Mouse (Mus musculus): ENCODE measurements around the gene Cdc37. TPM values are rescaled to one million over a fixed set of nuclear protein-coding genes. Genes with fewer than 3 reads are reported as not detected.
A peak's percentile ranks its signal among the peaks of the same experiment; 100 is the strongest.

Gene Cdc37
- polyA plus RNA-seq, 1 experiment from 2014 or later = 300 TPM

DNA sequence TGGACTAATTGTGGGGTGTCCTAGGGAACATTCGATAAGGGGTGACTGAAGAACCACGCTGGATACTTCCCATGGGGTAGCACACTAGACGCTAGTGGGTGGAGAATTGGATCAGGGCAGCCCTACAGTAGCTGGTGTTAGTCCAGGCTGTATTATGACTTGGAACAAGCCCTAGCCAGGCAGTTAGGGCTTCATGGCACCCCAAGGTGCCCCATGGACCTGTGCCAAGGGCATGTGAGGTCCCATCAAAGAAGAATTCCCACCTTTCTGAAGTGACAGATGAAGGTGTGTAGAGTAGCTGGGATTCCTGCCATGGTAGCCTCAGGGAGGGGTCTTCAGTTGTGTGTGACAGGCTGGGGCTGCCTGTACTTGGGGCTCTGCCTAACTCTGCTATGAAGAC lies 16.7 kb upstream of the Cdc37 start:
- Histone ChIP-seq H3K27ac (replicated peaks) (no peak overlapping the region), H3K27me3 (peaks cover 52% of the 10 kb centered on the region), H3K4me2 (replicated peaks) (peak overlapping the region; percentile 99), H3K36me3 (no peaks in the 10 kb centered on the region), H3K9ac (no peak overlapping the region), H3K4me1 (peaks cover 54% of the 10 kb centered on the region), H3K4me3 (replicated peaks) (peak overlapping the region; percentile 57), H3K9me3 (replicated peaks) (no peaks in the 10 kb centered on the region)
- ATAC-seq (ENCODE audit: insufficient number of reproducible peaks, low FRiP score, low TSS enrichment, low read depth) = no peak
- 18% methylated on average over 3 of the region's 3 CpGs for WGBS

DNA sequence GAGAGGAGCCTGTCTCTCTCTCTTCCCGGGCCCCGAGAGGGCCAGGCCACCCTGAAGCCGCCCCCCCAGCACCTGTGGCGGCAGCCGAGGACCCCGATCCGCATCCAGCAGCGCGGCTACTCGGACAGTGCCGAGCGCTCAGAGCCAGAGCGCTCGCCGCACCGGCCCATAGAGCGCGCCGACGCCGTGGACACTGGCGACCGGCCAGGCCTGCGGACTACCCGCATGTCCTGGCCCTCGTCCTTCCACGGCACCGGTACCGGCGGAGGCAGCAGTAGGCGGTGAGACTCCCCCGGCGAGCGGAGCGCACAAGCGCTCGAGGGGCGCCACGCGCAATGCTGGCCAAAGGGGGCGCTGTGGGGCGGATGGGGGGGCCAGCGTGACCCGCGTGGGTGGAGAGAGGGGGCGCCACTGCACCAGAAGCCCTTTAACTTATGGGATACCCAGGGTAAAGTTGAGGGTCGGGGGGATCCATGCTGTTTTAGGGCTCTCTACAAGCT lies 16.2 kb upstream of the Cdc37 start:
- Histone ChIP-seq H3K4me2 (replicated peaks) (peak overlapping the region; percentile 99), H3K4me3 (replicated peaks) (peak overlapping the region; percentile 57), H3K4me1 (peaks cover 55% of the 10 kb centered on the region), H3K27ac (replicated peaks) (no peak overlapping the region), H3K9me3 (replicated peaks) (no peaks in the 10 kb centered on the region), H3K9ac (peak overlapping the region; percentile 28), H3K27me3 (peaks cover 52% of the 10 kb centered on the region), H3K36me3 (no peaks in the 10 kb centered on the region)
- no peak for ATAC-seq (ENCODE audit: insufficient number of reproducible peaks, low FRiP score, low TSS enrichment, low read depth)
- whole genome bisulfite sequencing = 1% methylated on average over 47 of the region's 47 CpGs

DNA sequence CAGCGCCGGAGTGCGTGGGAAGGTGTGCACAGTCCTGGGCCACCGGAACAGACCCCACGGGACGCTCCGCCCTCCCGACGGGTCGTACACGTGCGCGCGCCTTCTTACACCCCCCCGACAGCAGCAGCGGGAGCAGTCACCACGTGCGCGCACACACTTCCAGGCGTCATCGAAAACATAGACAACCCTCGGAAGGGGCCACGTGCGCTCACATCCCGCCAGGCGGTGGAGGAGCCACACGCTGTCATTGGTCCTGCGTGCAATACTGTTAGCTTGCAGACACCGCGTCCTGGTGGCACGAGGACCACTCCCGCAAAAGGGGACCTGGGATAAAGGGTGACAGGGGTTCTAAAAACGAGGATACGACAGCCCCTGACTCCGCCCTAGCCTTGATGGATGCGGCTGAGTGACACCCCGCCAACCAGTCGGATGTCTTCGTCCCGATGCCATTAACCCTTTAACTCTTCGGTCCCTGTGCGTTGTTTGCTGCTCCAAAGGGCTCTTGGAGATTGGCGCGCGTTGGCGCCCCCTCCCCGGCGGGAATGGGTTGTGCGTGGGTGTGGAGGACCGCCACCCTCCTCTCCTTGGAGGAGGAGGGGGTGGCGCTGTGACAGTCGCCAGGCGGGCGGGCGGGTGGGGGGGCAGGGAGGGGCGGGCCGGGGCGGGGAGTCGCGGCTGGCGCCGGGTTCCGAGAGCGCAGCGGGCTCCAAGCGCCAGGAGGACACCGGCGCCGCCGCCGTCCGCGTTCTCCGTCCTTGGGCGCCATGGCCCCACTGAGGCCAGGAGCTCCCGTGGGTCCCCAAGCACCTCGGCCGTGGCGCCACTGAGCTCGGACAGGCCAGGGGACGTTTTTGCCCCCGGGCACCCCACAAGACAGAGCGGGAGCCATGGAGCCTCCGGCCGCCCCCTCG lies 15.5 kb upstream of the Cdc37 start, which contains the start of gene Pde4a:
Gene Pde4a (plus strand): TSS at position 674 of the 911 bp plus-strand sequence.
- peaks cover 55% of the 10 kb centered on the region for H3K4me1 ChIP-seq
- WGBS = 1% methylated on average over 67 of the region's 86 CpGs

DNA sequence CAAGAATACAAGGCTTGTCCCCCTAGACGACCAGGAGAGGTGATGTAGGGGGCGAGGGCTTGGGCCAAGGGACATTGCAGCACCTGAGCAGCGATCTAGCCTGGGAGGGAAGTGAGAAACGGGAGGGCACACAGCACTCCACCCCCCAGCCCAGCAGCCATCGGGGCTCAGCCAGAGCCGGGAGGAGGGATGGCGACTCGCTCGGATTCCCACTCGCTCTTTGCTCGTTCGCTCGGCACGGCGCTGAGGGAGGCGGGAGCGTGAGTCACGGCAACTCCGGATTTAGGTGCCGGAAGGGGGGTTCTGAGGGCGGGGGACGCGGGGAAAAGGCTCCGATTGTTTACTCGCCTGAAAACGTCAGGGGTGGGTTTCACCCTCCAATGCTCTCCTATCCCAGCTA lies 14.3 kb upstream of the Cdc37 start:
- Histone ChIP-seq H3K27me3 (peaks cover 52% of the 10 kb centered on the region), H3K9me3 (replicated peaks) (no peaks in the 10 kb centered on the region), H3K36me3 (no peaks in the 10 kb centered on the region), H3K27ac (replicated peaks) (no peak overlapping the region), H3K4me2 (replicated peaks) (peak overlapping the region; percentile 99), H3K4me3 (replicated peaks) (peak overlapping the region; percentile 57), H3K9ac (no peak overlapping the region), H3K4me1 (peaks cover 55% of the 10 kb centered on the region)
- under 1% methylated on average over 26 of the region's 26 CpGs for WGBS
- ATAC-seq (ENCODE audit: insufficient number of reproducible peaks, low FRiP score, low TSS enrichment, low read depth) = no peak

More for the DNA sequence above, 15.5 kb upstream of the Cdc37 start, which contains the start of gene Pde4a:
- peak; percentile 5; the same call in 1 of the 2 replicates for ATAC-seq (ENCODE audit: insufficient number of reproducible peaks, low FRiP score, low TSS enrichment, low read depth)
- H3K4me2 ChIP-seq (replicated peaks) = peak within 1 kb of the TSS; percentile 99
- H3K9me3 ChIP-seq (replicated peaks) = no peaks in the 10 kb centered on the region
- H3K36me3 ChIP-seq = no peaks in the 10 kb centered on the region
- peak within 1 kb of the TSS; percentile 28 for H3K9ac ChIP-seq
- no peak within 1 kb of the TSS for H3K27ac ChIP-seq (replicated peaks)
- peak within 1 kb of the TSS; percentile 57 for H3K4me3 ChIP-seq (replicated peaks)
- H3K27me3 ChIP-seq = peaks cover 52% of the 10 kb centered on the region

DNA sequence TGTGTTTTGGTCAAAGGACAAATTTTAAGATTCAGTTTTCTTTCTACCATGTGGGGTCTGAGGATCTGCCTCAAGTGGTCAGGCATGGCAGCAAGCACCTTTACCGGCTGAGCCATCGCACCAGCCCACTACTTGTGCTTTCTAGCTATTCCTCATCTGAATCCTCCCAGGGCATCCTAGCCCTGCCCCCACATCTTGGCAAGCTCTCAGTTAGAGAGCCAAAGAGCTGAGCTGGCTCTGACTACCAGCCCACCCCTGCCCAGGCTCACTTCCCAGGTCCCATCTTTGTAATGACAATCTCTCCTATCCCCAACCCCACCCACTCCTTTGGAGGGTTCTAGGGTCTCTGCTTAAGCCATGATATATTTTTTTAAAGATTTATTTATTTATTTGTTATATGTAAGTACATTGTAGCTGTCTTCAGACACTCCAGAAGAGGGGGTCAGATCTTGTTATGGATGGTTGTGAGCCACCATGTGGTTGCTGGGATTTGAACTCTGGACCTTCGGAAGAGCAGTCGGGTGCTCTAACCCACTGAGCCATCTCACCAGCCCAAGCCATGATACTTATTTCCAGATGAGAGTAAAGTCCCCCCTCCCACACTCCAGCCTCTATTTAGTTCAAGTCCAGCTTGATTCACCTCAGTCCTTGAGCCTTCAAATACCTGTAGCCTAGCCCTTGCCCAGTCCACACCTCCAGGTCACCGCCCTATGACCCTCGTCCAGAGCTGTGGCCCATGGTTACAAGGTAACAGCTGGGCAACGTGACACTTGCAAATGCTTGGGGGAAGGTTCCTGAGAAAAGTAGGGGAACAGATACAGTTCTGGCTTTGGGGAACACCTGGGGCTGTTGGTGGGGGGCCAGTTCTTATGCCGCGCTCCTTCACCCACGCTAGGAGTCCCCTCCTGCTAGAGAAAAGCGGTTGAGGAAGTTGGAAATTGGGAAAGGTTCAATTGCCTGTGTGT lies 13.6 kb upstream of the Cdc37 start:
- Histone ChIP-seq H3K4me2 (replicated peaks) (no peak overlapping the region), H3K36me3 (no peaks in the 10 kb centered on the region), H3K9ac (no peak overlapping the region), H3K4me1 (peaks cover 48% of the 10 kb centered on the region), H3K27ac (replicated peaks) (no peak overlapping the region), H3K9me3 (replicated peaks) (no peaks in the 10 kb centered on the region), H3K27me3 (peaks cover 52% of the 10 kb centered on the region), H3K4me3 (replicated peaks) (peak overlapping the region; percentile 57; the same call in 1 of the 2 replicates)
- WGBS = 31% methylated on average over 11 of the region's 11 CpGs
- ATAC-seq (ENCODE audit: insufficient number of reproducible peaks, low FRiP score, low TSS enrichment, low read depth) = no peak

DNA sequence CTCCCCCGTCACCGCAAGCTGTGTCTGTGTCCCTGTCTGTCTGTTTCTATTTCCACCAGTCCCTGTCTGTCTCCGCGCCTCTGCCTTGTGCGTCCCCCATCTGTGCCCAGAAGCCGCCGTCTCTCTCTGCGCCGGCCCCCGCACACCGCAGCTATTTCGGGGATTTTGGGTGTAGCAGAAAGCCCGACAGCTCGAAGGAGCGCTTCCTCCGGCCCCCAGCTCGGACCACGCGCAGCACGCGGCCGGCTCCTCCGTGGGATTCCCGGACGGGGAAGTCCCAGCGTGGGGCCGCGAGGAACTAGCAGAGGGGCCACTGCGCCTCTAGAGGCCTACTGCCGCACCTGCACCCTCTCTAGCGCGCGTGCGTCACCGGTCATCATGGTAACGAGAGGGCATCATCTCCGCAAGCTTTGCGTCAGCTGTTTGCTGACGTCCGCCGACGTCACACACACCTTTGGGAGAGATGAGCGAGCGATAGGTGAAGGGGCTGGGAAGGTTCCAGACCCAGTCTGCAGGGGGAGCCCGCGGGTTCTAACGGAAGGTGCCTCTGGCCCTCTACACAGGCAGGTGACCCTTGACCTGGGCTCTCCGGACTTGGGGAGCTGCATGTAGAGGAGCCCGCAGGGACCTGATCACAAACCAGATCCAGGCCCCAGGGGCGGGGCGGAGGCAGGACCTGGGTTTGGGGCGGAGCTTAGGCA lies 11.6 kb upstream of the Cdc37 start:
- under 1% methylated on average over 52 of the region's 52 CpGs for WGBS
- no peaks in the 10 kb centered on the region for H3K36me3 ChIP-seq
- H3K4me1 ChIP-seq = peaks cover 28% of the 10 kb centered on the region
- ATAC-seq (ENCODE audit: insufficient number of reproducible peaks, low FRiP score, low TSS enrichment, low read depth) = peak; percentile 64
- H3K27me3 ChIP-seq = peaks cover 42% of the 10 kb centered on the region
- H3K4me3 ChIP-seq (replicated peaks) = peak overlapping the region; percentile 62
- H3K27ac ChIP-seq (replicated peaks) = no peak overlapping the region
- peak overlapping the region; percentile 60 for H3K9ac ChIP-seq
- peak overlapping the region; percentile 89 for H3K4me2 ChIP-seq (replicated peaks)
- H3K9me3 ChIP-seq (replicated peaks) = no peaks in the 10 kb centered on the region

DNA sequence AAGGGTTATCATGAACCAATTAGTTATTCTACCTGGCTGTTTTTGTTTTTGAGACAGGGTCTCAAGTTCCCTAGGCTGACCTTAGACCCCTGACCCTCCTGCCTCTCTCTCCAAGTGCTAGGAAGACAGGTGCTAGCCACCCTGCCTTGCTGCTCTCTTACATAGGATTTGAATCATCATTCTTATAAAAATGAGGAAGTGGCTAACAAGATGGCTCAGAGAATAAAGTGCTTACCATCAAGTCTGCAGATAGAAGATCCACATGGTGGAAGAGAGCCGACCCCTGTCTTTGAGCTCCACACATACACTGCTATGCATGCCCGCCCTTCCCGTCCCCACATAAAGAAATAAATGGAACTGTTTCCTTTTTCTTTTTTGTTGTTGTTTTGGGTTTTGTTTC lies 5.0 kb upstream of the Cdc37 start:
- Histone ChIP-seq H3K9me3 (replicated peaks) (no peaks in the 10 kb centered on the region), H3K36me3 (no peaks in the 10 kb centered on the region), H3K27ac (replicated peaks) (no peak overlapping the region), H3K4me1 (peaks cover 23% of the 10 kb centered on the region), H3K9ac (no peak overlapping the region), H3K4me3 (replicated peaks) (no peak overlapping the region), H3K27me3 (no peaks in the 10 kb centered on the region), H3K4me2 (replicated peaks) (no peak overlapping the region)
- ATAC-seq (ENCODE audit: insufficient number of reproducible peaks, low FRiP score, low TSS enrichment, low read depth) = no peak
- 84% methylated on average over 3 of the region's 3 CpGs for WGBS

DNA sequence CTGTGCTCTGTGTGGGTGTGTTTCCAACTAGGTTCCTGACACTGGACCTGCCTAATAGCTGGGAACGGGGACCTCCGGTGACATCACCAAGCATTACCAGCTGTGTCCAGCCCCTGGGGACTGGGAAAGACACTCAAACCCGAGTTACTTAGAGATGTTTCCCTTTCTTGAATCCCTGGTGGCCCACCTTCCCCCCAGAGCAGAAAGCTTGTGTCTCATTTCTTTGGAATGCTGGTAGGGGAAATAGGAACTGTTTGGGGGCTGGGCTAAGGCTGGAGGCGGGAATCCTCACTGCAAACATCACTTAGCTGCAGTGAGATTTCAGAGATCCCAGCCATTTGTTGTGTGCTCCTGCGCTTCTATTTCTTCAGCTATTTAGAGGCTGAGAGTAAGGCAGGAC lies 4.1 kb upstream of the Cdc37 start:
- H3K4me1 ChIP-seq = peaks cover 27% of the 10 kb centered on the region
- no peak for ATAC-seq (ENCODE audit: insufficient number of reproducible peaks, low FRiP score, low TSS enrichment, low read depth)

DNA sequence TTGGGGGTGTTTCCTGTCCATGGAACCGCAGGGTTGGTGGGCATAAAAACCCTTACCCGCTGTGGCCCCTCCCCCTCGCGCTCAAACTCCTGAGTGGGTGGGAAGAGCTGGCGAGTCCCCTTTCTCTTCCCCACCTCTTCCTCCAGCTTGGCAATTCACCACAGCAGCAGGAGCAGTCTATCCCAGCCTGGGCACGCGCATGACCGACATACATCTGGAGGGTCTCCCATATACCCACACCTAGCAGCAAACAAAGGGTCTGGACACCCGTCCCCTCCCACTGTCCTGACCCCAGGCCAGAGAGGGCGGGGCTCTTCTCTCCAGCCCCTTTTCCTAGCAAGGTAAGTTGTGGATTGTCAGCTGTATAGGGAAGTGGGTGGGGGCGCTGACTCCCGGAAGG lies 3.5 kb upstream of the Cdc37 start:
- peak overlapping the region; percentile 85 for H3K27ac ChIP-seq (replicated peaks)
- H3K4me1 ChIP-seq = peaks cover 32% of the 10 kb centered on the region
- no peaks in the 10 kb centered on the region for H3K36me3 ChIP-seq
- H3K27me3 ChIP-seq = no peaks in the 10 kb centered on the region
- H3K4me2 ChIP-seq (replicated peaks) = peak overlapping the region; percentile 76
- WGBS = 4% methylated on average over 12 of the region's 12 CpGs
- peak; percentile 35; the same call in 1 of the 2 replicates for ATAC-seq (ENCODE audit: insufficient number of reproducible peaks, low FRiP score, low TSS enrichment, low read depth)
- peak overlapping the region; percentile 42 for H3K4me3 ChIP-seq (replicated peaks)
- H3K9ac ChIP-seq = peak overlapping the region; percentile 16; the same call in 1 of the 2 replicates
- no peaks in the 10 kb centered on the region for H3K9me3 ChIP-seq (replicated peaks)

More for the DNA sequence above, 4.1 kb upstream of the Cdc37 start:
- Histone ChIP-seq H3K36me3 (no peaks in the 10 kb centered on the region), H3K27ac (replicated peaks) (peak overlapping the region; percentile 85), H3K9ac (peak overlapping the region; percentile 16; the same call in 1 of the 2 replicates), H3K27me3 (no peaks in the 10 kb centered on the region), H3K9me3 (replicated peaks) (no peaks in the 10 kb centered on the region), H3K4me2 (replicated peaks) (peak overlapping the region; percentile 76), H3K4me3 (replicated peaks) (peak overlapping the region; percentile 42)
- 4% methylated on average over 5 of the region's 5 CpGs for WGBS

DNA sequence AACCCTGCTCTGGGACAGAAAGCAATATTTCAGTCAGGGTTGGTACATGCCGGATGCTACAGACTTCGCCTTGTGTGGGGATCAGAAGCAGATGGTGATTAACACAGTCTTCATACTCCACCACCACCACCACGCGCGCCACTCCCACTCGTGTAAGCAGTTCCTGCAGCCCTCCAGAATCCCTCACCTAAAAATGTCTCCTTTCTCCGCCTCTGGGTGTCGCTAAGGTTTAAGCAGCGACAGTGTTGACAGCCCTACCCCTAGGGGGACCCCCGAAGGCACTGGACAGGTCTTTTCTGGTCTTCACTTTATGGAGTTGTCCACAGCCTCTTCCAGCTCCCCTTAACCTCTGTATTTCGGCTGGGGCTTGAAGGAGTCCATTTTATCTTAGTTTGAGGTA lies 2.9 kb upstream of the Cdc37 start:
- peak; percentile 12; the same call in 1 of the 2 replicates for ATAC-seq (ENCODE audit: insufficient number of reproducible peaks, low FRiP score, low TSS enrichment, low read depth)
- H3K4me2 ChIP-seq (replicated peaks) = peak overlapping the region; percentile 76
- H3K36me3 ChIP-seq = no peaks in the 10 kb centered on the region
- H3K9me3 ChIP-seq (replicated peaks) = no peaks in the 10 kb centered on the region
- 0 out of 2 replicates have a peak overlapping the region, but pooled peaks have one; percentile 16 for H3K9ac ChIP-seq
- no peaks in the 10 kb centered on the region for H3K27me3 ChIP-seq
- peak overlapping the region; percentile 85 for H3K27ac ChIP-seq (replicated peaks)
- H3K4me3 ChIP-seq (replicated peaks) = peak overlapping the region; percentile 42
- under 1% methylated on average over 11 of the region's 11 CpGs for WGBS
- peaks cover 39% of the 10 kb centered on the region for H3K4me1 ChIP-seq
